Mouse (Mus musculus) midbrain, embryonic 16.5 days (tissue): Measurements from ENCODE around the gene Acsl1. TPM values are rescaled to one million over a fixed set of nuclear protein-coding genes. Genes with fewer than 3 reads are reported as not detected.

Source experiments
- ATAC-seq: fragments of 200-750 bp; cut with Nextera tagmentation; 2 replicates; pipeline ENCODE4 v1.8.0; 2017; ENCODE audit warnings: moderate TSS enrichment
- H3K27ac ChIP-seq: fragments of 300-500 bp; sonication (generic); 2 replicates; pipeline ENCODE4 v1.5.1; 2014; ENCODE audit warnings: mild to moderate bottlenecking, low read length, mixed read lengths
- H3K27me3 ChIP-seq: fragments of 300-500 bp; sonication (generic); 2 replicates; pipeline ENCODE4 v1.6.1; 2014; ENCODE audit warnings: low read depth, low read length, mixed read lengths; ENCODE audit not compliant: control insufficient read depth, insufficient read depth
- H3K36me3 ChIP-seq: fragments of 300-500 bp; sonication (generic); 2 replicates; pipeline ENCODE4 v1.6.1; 2014; ENCODE audit warnings: mild to moderate bottlenecking, low read length, moderate library complexity, mixed read lengths; ENCODE audit not compliant: control insufficient read depth, insufficient read depth
- H3K4me1 ChIP-seq: fragments of 300-500 bp; sonication (generic); 2 replicates; pipeline ENCODE4 v1.6.1; 2014; ENCODE audit warnings: mild to moderate bottlenecking, low read length, mixed read lengths; ENCODE audit not compliant: control insufficient read depth, insufficient read depth
- H3K4me2 ChIP-seq: fragments of 300-500 bp; sonication (generic); 2 replicates; pipeline ENCODE4 v1.6.1; 2014; ENCODE audit warnings: mild to moderate bottlenecking, low read length, mixed read lengths
- H3K4me3 ChIP-seq: fragments of 300-500 bp; sonication (generic); 2 replicates; pipeline ENCODE4 v1.5.1; 2014; ENCODE audit warnings: low read depth, mild to moderate bottlenecking, low read length, moderate library complexity, mixed read lengths
- H3K9ac ChIP-seq: fragments of 300-500 bp; sonication (generic); 2 replicates; pipeline ENCODE4 v1.6.1; 2014; ENCODE audit warnings: low read depth, low read length, mixed read lengths
- H3K9me3 ChIP-seq: fragments of 300-500 bp; sonication (generic); replicated peaks from 2 replicates; pipeline ENCODE4 v1.6.1; 2014; ENCODE audit warnings: mild to moderate bottlenecking, low read length, mixed read lengths; ENCODE audit not compliant: control insufficient read depth, poor library complexity, severe bottlenecking
- WGBS: fragments of 180-500 bp; shearing (Covaris S2); extraction: QIAGEN DNeasy Blood & Tissue Kit; methylation state at CpG from one replicate; pipeline ENCODE4 v1.1.7; 2014; 5-methylcytosine and 5-hydroxymethylcytosine counted together
- polyA plus RNA-seq: library from polyadenylated mRNA; unstranded; fragments of >200 nt; fragmentation: Nextera tagmentation; extraction: Ambion mirVana; gene quantifications from 2 replicates; pipeline ENCODE4 v1.2.1, GENCODE M21; 2015

The Acsl1 gene
- polyA plus RNA-seq, 1 experiment from 2014 or later, result 20.2 TPM

GRCm38 (mm10) chr8:46530541-46530940 lies 59.7 kb downstream of the Acsl1 start:
- no peak for ATAC-seq
- Histone ChIP-seq H3K9me3 (no peaks in the 10 kb centered on the region), H3K9ac (no peak overlapping the region), H3K4me3 (no peak overlapping the region), H3K4me2 (no peak overlapping the region), H3K36me3 (peaks cover 12% of the 10 kb centered on the region; the same call in 1 of the 2 replicates), H3K4me1 (no peaks in the 10 kb centered on the region), H3K27ac (no peak overlapping the region), H3K27me3 (no peaks in the 10 kb centered on the region)
- WGBS, result 51% methylated on average over 4 of the region's 4 CpGs

- 90% methylated on average over 7 of the region's 7 CpGs for WGBS
- Histone ChIP-seq H3K9me3 (no peaks in the 10 kb centered on the region), H3K36me3 (peaks cover 10% of the 10 kb centered on the region; the same call in 1 of the 2 replicates), H3K9ac (no peak overlapping the region), H3K27ac (no peak overlapping the region), H3K4me1 (no peaks in the 10 kb centered on the region), H3K4me3 (no peak overlapping the region), H3K4me2 (no peak overlapping the region), H3K27me3 (no peaks in the 10 kb centered on the region)
- ATAC-seq, result no peak
Measured at GRCm38 (mm10) chr8:46533926-46534325, 63.1 kb downstream of the Acsl1 start.

- H3K36me3 ChIP-seq, result no peaks in the 10 kb centered on the region; the same call in 1 of the 2 replicates
- WGBS, result 48% methylated on average over 5 of the region's 5 CpGs
- H3K9ac ChIP-seq, result no peak overlapping the region
- H3K4me2 ChIP-seq, result no peak overlapping the region
- H3K4me3 ChIP-seq, result no peak overlapping the region
- H3K9me3 ChIP-seq, result no peaks in the 10 kb centered on the region
- 0 out of 2 replicates have a peak, but pooled peaks have one; percentile 45 for ATAC-seq
- H3K4me1 ChIP-seq, result no peaks in the 10 kb centered on the region
- no peak overlapping the region for H3K27ac ChIP-seq
- no peaks in the 10 kb centered on the region for H3K27me3 ChIP-seq
Measured at GRCm38 (mm10) chr8:46539701-46540100, 68.9 kb downstream of the Acsl1 start.

- no peak for ATAC-seq
- no peaks in the 10 kb centered on the region for H3K4me1 ChIP-seq
- 76% methylated on average over 7 of the region's 7 CpGs for WGBS
- H3K4me3 ChIP-seq, result no peak overlapping the region
- H3K36me3 ChIP-seq, result no peaks in the 10 kb centered on the region
- no peak overlapping the region for H3K4me2 ChIP-seq
- no peak overlapping the region for H3K9ac ChIP-seq
- H3K9me3 ChIP-seq, result no peaks in the 10 kb centered on the region
- H3K27me3 ChIP-seq, result no peaks in the 10 kb centered on the region
- H3K27ac ChIP-seq, result no peak overlapping the region
Measured at GRCm38 (mm10) chr8:46543191-46543590, 72.4 kb downstream of the Acsl1 start.

- Histone ChIP-seq H3K27me3 (no peaks in the 10 kb centered on the region), H3K9ac (no peak overlapping the region), H3K9me3 (no peaks in the 10 kb centered on the region), H3K27ac (no peak overlapping the region), H3K4me3 (no peak overlapping the region), H3K4me2 (no peak overlapping the region), H3K4me1 (no peaks in the 10 kb centered on the region), H3K36me3 (no peaks in the 10 kb centered on the region)
- WGBS, result 73% methylated on average over 6 of the region's 6 CpGs
- ATAC-seq, result no peak
Measured at GRCm38 (mm10) chr8:46543662-46544061, 72.8 kb downstream of the Acsl1 start.

- no peaks in the 10 kb centered on the region for H3K36me3 ChIP-seq
- H3K4me1 ChIP-seq, result peaks cover under 1% of the 10 kb centered on the region; the same call in 1 of the 2 replicates
- no peak overlapping the region for H3K27ac ChIP-seq
- ATAC-seq, result no peak
- no peaks in the 10 kb centered on the region for H3K27me3 ChIP-seq
- H3K4me3 ChIP-seq, result no peak overlapping the region
- H3K9me3 ChIP-seq, result no peaks in the 10 kb centered on the region
- H3K4me2 ChIP-seq, result no peak overlapping the region
- no peak overlapping the region for H3K9ac ChIP-seq
- WGBS, result 84% methylated on average over 5 of the region's 5 CpGs
Measured at GRCm38 (mm10) chr8:46545854-46546253, 75.0 kb downstream of the Acsl1 start.

- H3K36me3 ChIP-seq, result no peaks in the 10 kb centered on the region
- H3K4me3 ChIP-seq, result no peak overlapping the region
- H3K4me1 ChIP-seq, result peaks cover 4% of the 10 kb centered on the region
- no peak overlapping the region for H3K27ac ChIP-seq
- no peak overlapping the region for H3K9ac ChIP-seq
- no peaks in the 10 kb centered on the region for H3K27me3 ChIP-seq
- ATAC-seq, result no peak
- no peak overlapping the region for H3K4me2 ChIP-seq
- WGBS, result 81% methylated on average over 11 of the region's 11 CpGs
- H3K9me3 ChIP-seq, result no peaks in the 10 kb centered on the region
Measured at GRCm38 (mm10) chr8:46546431-46547176, 75.8 kb downstream of the Acsl1 start.

GRCm38 (mm10) chr8:46547245-46547644 lies 76.4 kb downstream of the Acsl1 start:
- Histone ChIP-seq H3K9me3 (no peaks in the 10 kb centered on the region), H3K4me1 (peaks cover 5% of the 10 kb centered on the region), H3K36me3 (no peaks in the 10 kb centered on the region), H3K4me3 (no peak overlapping the region), H3K4me2 (no peak overlapping the region), H3K27me3 (no peaks in the 10 kb centered on the region), H3K9ac (no peak overlapping the region), H3K27ac (no peak overlapping the region)
- ATAC-seq, result no peak
- WGBS, result 52% methylated on average over 4 of the region's 4 CpGs

GRCm38 (mm10) chr8:46550058-46550457 lies 79.2 kb downstream of the Acsl1 start:
- Histone ChIP-seq H3K4me1 (peaks cover 10% of the 10 kb centered on the region), H3K9ac (no peak overlapping the region), H3K27ac (no peak overlapping the region), H3K4me2 (no peak overlapping the region), H3K4me3 (no peak overlapping the region), H3K27me3 (no peaks in the 10 kb centered on the region), H3K9me3 (no peaks in the 10 kb centered on the region), H3K36me3 (no peaks in the 10 kb centered on the region)
- no peak for ATAC-seq
- 89% methylated on average over 8 of the region's 8 CpGs for WGBS
